Mouse (Mus musculus) thymus, postnatal 36 days (tissue): ENCODE data around the gene Rnase10.
"Not testable (repeated sequence)": the region's sequence is repeated elsewhere in the genome, so short reads cannot be mapped to it uniquely, and the experiment has no call there.

ENCODE experiments used
- DNase-seq, 2 experiments: peaks; one replicate each; pipeline ENCODE4 v3.0.0; 2022; ENCODE audit warnings: mixed read lengths in 2 of 2

The Rnase10 gene

DNA sequence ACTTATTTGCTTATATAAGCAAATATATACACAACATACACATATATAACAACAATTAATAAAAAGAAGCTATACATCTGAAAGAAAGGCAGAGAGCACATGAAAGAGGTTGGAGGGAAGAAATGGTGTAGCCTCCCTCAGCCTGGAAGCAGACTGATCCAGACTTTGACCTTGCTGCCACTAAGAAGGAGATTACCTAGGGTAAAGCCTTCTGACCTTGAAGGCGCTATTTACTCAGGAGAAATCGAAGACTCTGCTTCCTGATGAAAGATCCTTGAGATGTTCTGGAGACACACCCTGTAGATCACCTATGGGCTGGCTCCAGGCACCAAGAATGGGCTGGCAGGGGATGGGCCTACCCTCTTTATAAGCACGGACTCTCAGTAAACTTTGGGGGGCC, 7.2 kb downstream of the Rnase10 start:
- DNase-seq: not testable (repeated sequence)

DNA sequence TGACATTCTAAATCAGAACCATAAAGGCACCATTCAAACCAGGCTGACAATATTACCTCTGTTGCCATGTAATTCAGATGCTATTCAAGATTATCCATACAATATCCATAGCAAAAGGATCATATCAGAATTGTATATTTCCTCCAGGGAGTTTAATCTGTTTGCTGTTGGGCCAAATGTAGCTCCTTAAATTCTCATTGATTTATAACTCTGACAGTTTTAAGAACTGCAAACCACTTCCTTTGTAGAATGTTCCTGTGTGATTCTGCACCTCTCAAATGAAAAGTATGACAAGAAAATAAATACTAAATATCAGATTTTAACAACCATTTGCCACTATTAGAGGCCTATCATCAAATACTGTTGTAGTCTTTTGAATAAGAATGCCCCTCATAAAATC, 8.2 kb downstream of the Rnase10 start:
- DNase-seq: no peak

DNA sequence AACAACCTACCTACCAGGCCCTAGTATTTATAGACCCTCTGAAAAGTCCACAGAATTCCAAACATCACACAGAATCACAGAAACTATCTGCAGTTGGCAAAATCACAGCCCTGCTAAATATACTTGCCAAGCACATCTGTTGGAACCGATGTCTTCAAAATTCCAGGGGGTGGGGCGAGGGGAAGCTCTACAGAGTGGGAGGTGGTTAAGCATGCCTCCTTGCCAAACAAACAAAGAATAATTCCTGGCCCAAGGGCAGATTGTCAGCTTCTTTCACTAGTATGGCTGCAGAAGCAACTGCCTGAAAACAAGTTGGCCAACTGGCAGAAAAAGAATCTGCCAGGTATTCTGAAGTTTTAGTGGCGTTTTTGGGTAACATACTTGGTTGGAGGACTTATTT, 9.7 kb downstream of the Rnase10 start:
- no peak for DNase-seq

DNA sequence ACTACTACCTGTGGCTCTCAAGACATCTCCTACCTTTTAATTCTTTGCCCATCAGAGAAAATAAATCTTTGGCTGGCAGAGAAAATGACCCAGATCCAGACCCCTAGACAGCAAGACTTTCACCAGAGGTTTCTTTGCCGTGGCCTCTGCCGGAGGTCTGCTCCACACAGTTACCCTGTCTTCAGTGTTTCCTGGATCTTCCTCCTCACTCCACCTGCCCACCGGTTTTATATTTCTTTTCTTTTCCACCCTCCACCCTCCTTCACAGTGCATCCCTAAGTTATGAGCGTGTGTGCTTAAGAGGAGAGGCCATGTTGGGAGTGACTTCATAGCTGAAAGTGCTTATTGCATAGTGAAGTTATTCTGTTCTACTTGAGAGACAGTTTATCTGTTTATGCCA, 15.9 kb downstream of the Rnase10 start:
- DNase-seq: no peak

DNA sequence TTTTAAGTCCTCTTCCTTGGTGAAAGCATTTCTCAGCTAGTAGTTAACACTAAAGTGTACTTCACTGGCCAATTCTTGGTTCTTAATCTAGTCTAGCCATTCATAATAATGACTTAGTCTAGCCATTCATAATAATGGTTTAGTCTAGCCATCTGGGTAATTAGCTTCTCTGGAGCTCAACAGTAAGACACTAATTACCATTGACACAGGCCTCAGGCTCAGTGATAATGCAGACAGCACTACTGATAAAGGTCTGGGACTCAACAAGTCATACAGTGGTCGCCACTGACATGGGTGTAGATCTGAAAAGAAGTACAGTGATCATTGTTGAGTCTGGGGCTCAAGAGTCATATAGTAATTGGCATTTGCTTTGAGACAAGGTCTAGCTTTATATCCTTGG, 17.3 kb downstream of the Rnase10 start:
- no peak for DNase-seq

DNA sequence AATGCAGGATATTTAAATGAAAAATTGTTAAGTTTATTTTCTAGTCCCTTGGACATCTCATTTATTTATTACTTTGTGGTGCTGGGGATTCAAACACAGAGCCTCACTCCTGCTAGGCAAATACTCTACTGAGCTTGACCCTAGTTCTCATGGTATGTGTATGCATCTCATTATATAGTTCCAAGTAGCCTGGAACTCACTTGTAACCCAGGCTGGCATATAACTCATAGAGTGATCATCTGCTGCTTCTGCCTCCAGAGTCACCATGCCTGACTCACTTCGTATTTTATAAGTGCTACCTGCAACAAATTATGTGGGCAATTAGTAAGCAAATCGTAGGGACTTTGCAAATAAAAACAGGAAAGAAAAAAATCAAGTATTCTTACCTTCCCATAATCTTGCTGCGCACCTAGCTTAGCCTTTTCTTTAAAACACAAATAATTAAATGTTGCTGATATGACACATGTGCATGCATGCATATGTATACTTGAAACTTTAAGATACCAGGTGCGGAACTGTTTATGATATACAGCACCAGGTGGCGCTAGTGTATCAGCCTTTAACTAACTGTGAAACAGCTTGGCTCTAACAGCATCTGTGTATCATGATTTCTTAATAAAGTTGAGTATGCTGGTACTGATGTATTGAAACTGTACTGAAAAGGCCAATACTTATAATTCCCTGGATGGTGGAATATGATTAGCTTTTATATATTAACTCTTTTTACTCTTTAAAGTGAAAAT, 19.0 kb downstream of the Rnase10 start:
- peak; percentile 38 to 63 for DNase-seq

DNA sequence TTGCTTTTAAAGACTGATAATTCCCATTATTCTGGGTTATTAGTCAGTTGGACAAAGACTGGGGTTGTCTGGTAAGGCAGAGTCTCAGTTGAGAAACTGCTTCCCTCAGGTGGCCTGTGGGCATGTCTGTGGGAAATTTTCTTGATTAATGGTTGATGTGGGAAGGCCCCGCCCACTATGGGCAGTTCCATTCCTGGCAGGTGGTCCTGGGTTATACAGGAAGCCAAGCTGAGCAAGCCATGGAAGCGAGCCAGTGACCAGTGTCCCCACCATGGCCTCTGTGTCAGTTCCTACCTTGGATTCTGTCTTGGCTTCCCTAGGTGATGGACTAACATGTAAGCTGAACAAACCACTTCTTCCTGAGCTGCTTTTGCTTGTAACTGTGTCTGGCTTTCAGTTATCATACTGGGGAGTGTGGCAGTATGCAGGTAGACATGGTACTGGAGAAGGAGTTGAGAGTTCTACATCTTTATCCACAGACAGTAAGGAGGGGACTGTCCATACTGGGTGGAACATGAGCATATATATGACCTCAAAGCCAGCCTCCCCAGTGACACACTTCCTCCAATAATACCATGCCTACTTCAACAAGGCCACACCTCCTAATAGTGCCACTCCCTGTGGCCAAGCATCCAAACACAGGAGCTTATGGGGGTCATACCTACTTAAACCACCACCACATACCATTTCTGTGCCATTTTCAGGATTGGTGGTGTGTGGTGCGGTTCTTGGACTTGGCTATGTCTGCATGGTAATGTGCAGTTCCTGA, 20.0 kb downstream of the Rnase10 start:
- DNase-seq: peak in 1 of 2 experiments; percentile 8

- no peak for DNase-seq
These were observed 27.7 kb downstream of the Rnase10 start for GRCm38 (mm10) chr14:51035206-51035605.

- no peak for DNase-seq
These were observed 28.7 kb downstream of the Rnase10 start for GRCm38 (mm10) chr14:51036214-51036613.

GRCm38 (mm10) chr14:51041769-51042168, 34.2 kb downstream of the Rnase10 start, which contains the start of gene Rnase9:
Rnase9 (minus strand) TSS chr14:51041869.
- no peak for DNase-seq

- no peak for DNase-seq
These were observed 40.3 kb downstream of the Rnase10 start for GRCm38 (mm10) chr14:51047846-51048245.

DNA sequence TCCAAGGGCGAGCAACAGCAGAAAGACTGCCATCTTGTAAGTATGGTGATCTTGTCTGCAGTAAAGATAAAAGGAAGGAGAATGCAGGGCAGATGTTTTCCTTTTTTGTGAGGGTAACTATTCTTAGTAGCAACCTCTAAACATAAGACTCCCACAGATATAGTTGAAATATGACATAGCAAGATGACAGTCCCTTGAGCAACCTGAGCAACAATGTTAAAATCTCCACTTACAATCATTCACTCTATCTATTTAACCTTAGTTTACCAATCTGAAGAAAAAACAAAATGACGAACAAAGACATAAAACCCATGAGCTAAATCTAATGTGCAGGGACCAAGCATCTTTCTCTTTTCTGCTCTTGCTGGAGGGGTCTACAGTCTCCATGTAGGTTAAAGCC, 42.5 kb downstream of the Rnase10 start, which contains the start of gene Rnase11:
TSS of gene Rnase11 (minus strand) at position 101 of the 400 bp plus-strand sequence.
- no peak for DNase-seq

GRCm38 (mm10) chr14:51051941-51052340, 44.4 kb downstream of the Rnase10 start:
- DNase-seq: no peak

DNA sequence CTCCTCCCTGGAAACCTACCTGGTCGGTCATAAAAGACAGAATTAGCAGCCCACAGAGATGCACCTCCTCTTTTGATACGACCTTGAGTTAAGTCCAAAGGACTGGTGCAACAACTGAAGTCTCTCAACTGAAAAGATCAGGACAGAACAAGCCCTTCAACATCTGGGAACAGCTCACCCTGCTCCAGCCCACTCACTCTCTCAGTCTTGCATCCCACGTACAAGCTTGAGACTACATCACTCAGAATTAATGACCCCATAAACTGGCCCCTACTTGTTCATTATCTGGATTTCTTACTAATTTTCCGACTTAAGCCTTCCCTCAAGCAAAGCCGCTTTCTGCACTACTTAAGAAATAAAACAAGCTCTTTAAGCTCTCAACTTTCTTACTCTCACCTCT, 45.6 kb downstream of the Rnase10 start:
- DNase-seq: no peak

DNA sequence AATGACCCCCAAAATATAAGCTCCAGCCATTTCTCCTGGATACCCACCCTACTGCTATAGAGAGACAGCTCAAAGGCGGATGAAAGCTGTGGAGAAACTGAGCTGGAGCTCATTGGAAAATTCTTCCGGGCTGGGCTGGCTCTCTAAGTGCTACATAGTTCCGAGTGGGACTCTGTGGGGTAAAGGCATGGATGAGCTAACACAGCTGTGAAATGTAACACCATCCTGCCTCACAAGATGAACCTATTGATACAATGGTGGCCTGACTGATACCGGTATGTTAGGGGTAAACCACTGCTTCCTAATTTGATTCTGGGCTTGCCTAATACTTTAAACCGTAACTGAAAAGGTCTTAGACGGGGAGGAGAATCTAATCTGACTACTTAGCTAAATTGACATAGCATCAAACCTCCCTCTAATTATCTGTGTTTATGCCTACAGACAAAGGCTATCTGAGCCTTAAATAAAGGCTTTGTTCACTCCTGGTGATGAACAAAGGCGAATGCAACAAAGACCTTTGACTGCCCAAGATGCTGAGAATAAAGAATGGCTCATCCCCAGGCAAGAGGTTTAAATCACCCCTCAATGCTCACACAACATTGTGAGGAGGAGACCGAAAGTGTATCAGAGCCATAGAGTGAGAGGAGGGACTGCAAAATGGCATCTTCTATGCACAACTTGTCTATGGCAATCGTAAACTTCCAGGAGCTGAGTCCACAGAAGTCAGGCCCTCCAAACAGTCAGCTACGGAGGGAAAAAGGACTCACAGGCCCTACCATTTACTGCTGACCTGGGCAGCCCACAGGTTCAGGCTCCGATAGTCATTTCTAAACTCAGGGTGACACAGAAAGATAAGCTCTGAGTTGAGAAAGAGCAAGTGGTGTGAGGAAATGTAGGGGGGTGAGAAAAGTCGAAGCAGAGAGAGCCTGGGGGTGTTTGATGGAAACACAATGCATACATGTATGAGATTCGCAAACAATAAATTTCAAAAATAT, 47.0 kb downstream of the Rnase10 start:
- DNase-seq: no peak

DNA sequence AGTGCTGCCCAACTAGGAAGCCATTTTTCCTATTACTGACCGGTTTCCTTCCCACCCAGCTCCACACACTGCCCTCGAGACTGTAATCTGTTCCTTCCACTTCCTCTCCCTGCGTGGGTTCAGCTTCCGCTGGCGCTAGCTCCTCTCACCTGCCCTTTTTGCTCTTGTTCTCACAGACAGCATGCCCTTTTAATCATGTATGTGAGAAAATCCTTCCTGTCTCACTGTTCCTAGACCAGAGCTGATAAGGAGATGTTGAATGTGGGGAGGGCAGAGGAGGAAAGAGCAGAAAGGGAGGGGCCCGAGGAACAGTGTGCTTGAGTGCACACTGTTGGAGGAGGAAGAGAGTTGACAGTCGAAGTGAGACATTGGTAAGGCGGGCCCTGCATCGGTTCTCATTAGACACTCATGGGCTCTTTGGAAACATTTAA, 49.9 kb downstream of the Rnase10 start, which contains the start of gene Rnase12:
TSS of gene Rnase12 (minus strand) at position 261 of the 431 bp plus-strand sequence.
- no peak for DNase-seq
